Mouse (Mus musculus): Measurements from ENCODE around the gene Olfm1. TPM values are rescaled to one million over a fixed set of nuclear protein-coding genes. Genes with fewer than 3 reads are reported as not detected.
A peak's percentile ranks its signal among the peaks of the same experiment; 100 is the strongest.

Gene Olfm1
- polyA plus RNA-seq, 1 experiment from 2014 or later = 372 TPM

GRCm38 (mm10) chr2:28217783-28218182 lies 25.0 kb downstream of the Olfm1 start:
- no peaks in the 10 kb centered on the region for H3K9me3 ChIP-seq
- H3K4me1 ChIP-seq (replicated peaks) = peaks cover 19% of the 10 kb centered on the region
- no peaks in the 10 kb centered on the region for H3K27me3 ChIP-seq
- H3K4me3 ChIP-seq = no peak overlapping the region
- H3K36me3 ChIP-seq = peaks cover 14% of the 10 kb centered on the region
- H3K4me2 ChIP-seq = no peak overlapping the region
- no peak for ATAC-seq (ENCODE audit: low FRiP score, low read depth)
- no peak overlapping the region for H3K9ac ChIP-seq
- 92% methylated on average over 1 of the region's 1 CpGs for WGBS
- H3K27ac ChIP-seq (replicated peaks) = no peak overlapping the region

- Histone ChIP-seq H3K9me3 (no peaks in the 10 kb centered on the region), H3K4me3 (no peak overlapping the region), H3K27me3 (no peaks in the 10 kb centered on the region), H3K27ac (replicated peaks) (no peak overlapping the region), H3K4me2 (no peak overlapping the region), H3K36me3 (peaks cover 21% of the 10 kb centered on the region), H3K4me1 (replicated peaks) (peaks cover 12% of the 10 kb centered on the region), H3K9ac (no peak overlapping the region)
- ATAC-seq (ENCODE audit: low FRiP score, low read depth) = no peak
- 63% methylated on average over 7 of the region's 7 CpGs for WGBS
Observed at GRCm38 (mm10) chr2:28218651-28219356, 26.0 kb downstream of the Olfm1 start.

GRCm38 (mm10) chr2:28219625-28220024 lies 26.8 kb downstream of the Olfm1 start:
- H3K4me1 ChIP-seq (replicated peaks) = peaks cover 12% of the 10 kb centered on the region
- no peaks in the 10 kb centered on the region for H3K9me3 ChIP-seq
- H3K27me3 ChIP-seq = no peaks in the 10 kb centered on the region
- no peak for ATAC-seq (ENCODE audit: low FRiP score, low read depth)
- no peak overlapping the region for H3K27ac ChIP-seq (replicated peaks)
- H3K36me3 ChIP-seq = peaks cover 22% of the 10 kb centered on the region
- WGBS = 92% methylated on average over 1 of the region's 1 CpGs
- H3K9ac ChIP-seq = no peak overlapping the region
- H3K4me3 ChIP-seq = no peak overlapping the region
- no peak overlapping the region for H3K4me2 ChIP-seq

GRCm38 (mm10) chr2:28221803-28222202 lies 29.0 kb downstream of the Olfm1 start:
- 66% methylated on average over 2 of the region's 2 CpGs for WGBS
- no peak for ATAC-seq (ENCODE audit: low FRiP score, low read depth)
- H3K36me3 ChIP-seq = peaks cover 8% of the 10 kb centered on the region; the same call in 1 of the 2 replicates

GRCm38 (mm10) chr2:28224819-28225218 lies 32.0 kb downstream of the Olfm1 start:
- WGBS = 48% methylated on average over 5 of the region's 5 CpGs
- no peak overlapping the region for H3K27ac ChIP-seq (replicated peaks)
- no peaks in the 10 kb centered on the region for H3K9me3 ChIP-seq
- H3K4me2 ChIP-seq = no peak overlapping the region
- no peaks in the 10 kb centered on the region for H3K27me3 ChIP-seq
- peaks cover 27% of the 10 kb centered on the region for H3K4me1 ChIP-seq (replicated peaks)
- H3K9ac ChIP-seq = no peak overlapping the region
- ATAC-seq (ENCODE audit: low FRiP score, low read depth) = no peak
- peaks cover 17% of the 10 kb centered on the region for H3K36me3 ChIP-seq
- H3K4me3 ChIP-seq = no peak overlapping the region

More at GRCm38 (mm10) chr2:28221803-28222202, 29.0 kb downstream of the Olfm1 start:
- Histone ChIP-seq H3K9ac (no peak overlapping the region), H3K9me3 (no peaks in the 10 kb centered on the region), H3K4me1 (replicated peaks) (peaks cover 16% of the 10 kb centered on the region), H3K27ac (replicated peaks) (no peak overlapping the region), H3K4me3 (no peak overlapping the region), H3K27me3 (no peaks in the 10 kb centered on the region), H3K4me2 (no peak overlapping the region)

GRCm38 (mm10) chr2:28225906-28226305 lies 33.1 kb downstream of the Olfm1 start:
- H3K36me3 ChIP-seq = peaks cover 28% of the 10 kb centered on the region
- no peak overlapping the region for H3K4me2 ChIP-seq
- no peak overlapping the region for H3K4me3 ChIP-seq
- H3K4me1 ChIP-seq (replicated peaks) = peaks cover 23% of the 10 kb centered on the region
- H3K9me3 ChIP-seq = no peaks in the 10 kb centered on the region
- ATAC-seq (ENCODE audit: low FRiP score, low read depth) = no peak
- H3K27ac ChIP-seq (replicated peaks) = no peak overlapping the region
- H3K9ac ChIP-seq = no peak overlapping the region
- no peaks in the 10 kb centered on the region for H3K27me3 ChIP-seq
- WGBS = 69% methylated on average over 3 of the region's 3 CpGs

GRCm38 (mm10) chr2:28226971-28227370 lies 34.2 kb downstream of the Olfm1 start:
- H3K9me3 ChIP-seq = no peaks in the 10 kb centered on the region
- no peak overlapping the region for H3K4me3 ChIP-seq
- WGBS = 69% methylated on average over 5 of the region's 5 CpGs
- H3K36me3 ChIP-seq = peaks cover 34% of the 10 kb centered on the region
- H3K27ac ChIP-seq (replicated peaks) = peak overlapping the region; percentile 29; the same call in 1 of the 2 replicates
- no peak overlapping the region for H3K9ac ChIP-seq
- H3K4me2 ChIP-seq = no peak overlapping the region
- ATAC-seq (ENCODE audit: low FRiP score, low read depth) = no peak
- H3K27me3 ChIP-seq = no peaks in the 10 kb centered on the region
- peaks cover 23% of the 10 kb centered on the region for H3K4me1 ChIP-seq (replicated peaks)

- Histone ChIP-seq H3K36me3 (peaks cover 34% of the 10 kb centered on the region), H3K4me3 (no peak overlapping the region), H3K4me2 (no peak overlapping the region), H3K9me3 (no peaks in the 10 kb centered on the region), H3K27ac (replicated peaks) (peak overlapping the region; percentile 29; the same call in 1 of the 2 replicates), H3K27me3 (no peaks in the 10 kb centered on the region), H3K9ac (no peak overlapping the region), H3K4me1 (replicated peaks) (peaks cover 20% of the 10 kb centered on the region)
- 30% methylated on average over 8 of the region's 8 CpGs for WGBS
- ATAC-seq (ENCODE audit: low FRiP score, low read depth) = no peak
Observed at GRCm38 (mm10) chr2:28227589-28228191, 34.9 kb downstream of the Olfm1 start.

GRCm38 (mm10) chr2:28228364-28228763 lies 35.6 kb downstream of the Olfm1 start:
- 0 out of 2 replicates have a peak, but pooled peaks have one; percentile 31 for ATAC-seq (ENCODE audit: low FRiP score, low read depth)
- Histone ChIP-seq H3K4me2 (no peak overlapping the region), H3K27ac (replicated peaks) (no peak overlapping the region), H3K27me3 (no peaks in the 10 kb centered on the region), H3K36me3 (peaks cover 31% of the 10 kb centered on the region), H3K9me3 (no peaks in the 10 kb centered on the region), H3K4me3 (no peak overlapping the region), H3K9ac (no peak overlapping the region), H3K4me1 (replicated peaks) (peaks cover 17% of the 10 kb centered on the region)
- WGBS = 70% methylated on average over 4 of the region's 4 CpGs

- Histone ChIP-seq H3K9me3 (no peaks in the 10 kb centered on the region), H3K27ac (replicated peaks) (no peak overlapping the region), H3K4me2 (no peak overlapping the region), H3K36me3 (peaks cover 14% of the 10 kb centered on the region), H3K27me3 (no peaks in the 10 kb centered on the region), H3K4me3 (no peak overlapping the region), H3K4me1 (replicated peaks) (no peaks in the 10 kb centered on the region), H3K9ac (no peak overlapping the region)
- WGBS = 77% methylated on average over 4 of the region's 4 CpGs
- no peak for ATAC-seq (ENCODE audit: low FRiP score, low read depth)
Observed at GRCm38 (mm10) chr2:28235129-28235528, 42.3 kb downstream of the Olfm1 start.

GRCm38 (mm10) chr2:28236447-28236846 lies 43.7 kb downstream of the Olfm1 start:
- 71% methylated on average over 6 of the region's 6 CpGs for WGBS
- no peaks in the 10 kb centered on the region for H3K27me3 ChIP-seq
- H3K4me2 ChIP-seq = no peak overlapping the region
- H3K9me3 ChIP-seq = no peaks in the 10 kb centered on the region
- H3K36me3 ChIP-seq = peaks cover under 1% of the 10 kb centered on the region; the same call in 1 of the 2 replicates
- no peak overlapping the region for H3K27ac ChIP-seq (replicated peaks)
- ATAC-seq (ENCODE audit: low FRiP score, low read depth) = no peak
- H3K4me1 ChIP-seq (replicated peaks) = no peaks in the 10 kb centered on the region
- H3K9ac ChIP-seq = no peak overlapping the region
- H3K4me3 ChIP-seq = no peak overlapping the region

GRCm38 (mm10) chr2:28239616-28240015 lies 46.8 kb downstream of the Olfm1 start:
- Histone ChIP-seq H3K4me3 (no peak overlapping the region), H3K4me2 (no peak overlapping the region), H3K4me1 (replicated peaks) (0 out of 2 replicates have a peak, but pooled peaks cover 8% of the 10 kb centered on the region), H3K36me3 (no peaks in the 10 kb centered on the region), H3K27ac (replicated peaks) (no peak overlapping the region), H3K9ac (no peak overlapping the region), H3K9me3 (no peaks in the 10 kb centered on the region), H3K27me3 (no peaks in the 10 kb centered on the region)
- ATAC-seq (ENCODE audit: low FRiP score, low read depth) = no peak
- WGBS = 77% methylated on average over 8 of the region's 8 CpGs
